Mouse (Mus musculus): ENCODE measurements at regions not wholly inside any gene's neighbourhood (a gene's known extent, or its start where the extent isn't known, plus 50 kb on each side); places are given as distances from the start of the nearest gene placed in this dataset.

DNA sequence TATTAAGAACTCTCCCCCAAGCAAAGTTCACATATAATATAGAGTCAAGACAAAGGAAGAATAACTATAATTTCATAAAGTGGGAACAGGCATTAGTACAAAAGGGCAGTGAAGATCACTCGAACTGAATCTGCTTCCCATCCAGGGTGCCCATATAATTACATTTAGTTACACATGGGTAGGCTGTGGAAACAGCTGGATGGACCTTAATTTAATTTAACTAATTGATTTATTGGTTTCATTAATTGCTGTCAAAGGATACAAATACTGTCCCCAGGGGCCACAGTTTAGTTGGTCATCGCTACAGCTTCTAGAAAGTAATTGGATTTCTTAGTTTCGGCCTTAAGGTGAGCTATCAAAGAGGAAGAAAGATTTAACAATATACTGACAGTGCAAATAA lies 91.4 kb upstream of the Col1a2 start:
- TF ChIP-seq CTCF (IDR thresholded peaks at IDR 0.05; ENCODE audit: control insufficient read depth, insufficient read depth, insufficient read length) (no peak), MYOG (IDR thresholded peaks at IDR 0.05; ENCODE audit: control insufficient read depth, extremely low read depth, insufficient read length) (no peak)

Measured in C2C12 (cell line).